Mouse (Mus musculus) CD4-positive naive resting alpha-beta T cell, adult 76 days (primary cell): ENCODE measurements around the gene Olfr319. TPM values are rescaled to one million over a fixed set of nuclear protein-coding genes. Genes with fewer than 3 reads are reported as not detected.

Experiments used
- total RNA-seq: library from RNA; stranded (reverse); gene quantifications from one replicate; pipeline ENCODE4 v1.2.4, GENCODE M21; 2023

Olfr319 gene
- not detected for total RNA-seq

GRCm38 (mm10) chr11:58698862-58699261, at the start of gene Olfr319:
Gene Olfr319 (plus strand): TSS chr11:58699162.

GRCm38 (mm10) chr11:58658596-58658995, 40.4 kb upstream of the Olfr319 start, which contains the start of gene Olfr322:
Gene Olfr322 (plus strand): TSS chr11:58658782.

GRCm38 (mm10) chr11:58680799-58681198, 18.2 kb upstream of the Olfr319 start, which contains the start of gene Olfr320:
Gene Olfr320 (plus strand): TSS chr11:58681099.

GRCm38 (mm10) chr11:58723914-58724313, 25.0 kb downstream of the Olfr319 start, which contains the start of gene Olfr318:
Gene Olfr318 (minus strand): TSS chr11:58724014.

GRCm38 (mm10) chr11:58738792-58739262, 39.9 kb downstream of the Olfr319 start, which contains the start of gene Olfr317:
Gene Olfr317 (minus strand): TSS chr11:58739212.

GRCm38 (mm10) chr11:58752434-58752833, 53.5 kb downstream of the Olfr319 start, which contains the start of gene Olfr316:
Gene Olfr316 (plus strand): TSS chr11:58752734.

Other genes starting within 250 kb of the Olfr319 start
- gene Lypd9, start 246.2 kb upstream of the Olfr319 start, total RNA-seq, result not detected
- not detected for gene Olfr30, start 236.9 kb upstream of the Olfr319 start, total RNA-seq
- not detected for gene Olfr332, start 206.6 kb upstream of the Olfr319 start, total RNA-seq
- not detected for gene Olfr331, start 196.6 kb upstream of the Olfr319 start, total RNA-seq
- gene Olfr330, start 164.3 kb upstream of the Olfr319 start, total RNA-seq, result not detected
- gene Olfr329-ps, start 152.7 kb upstream of the Olfr319 start, total RNA-seq, result not detected
- gene Olfr328, start 143.5 kb upstream of the Olfr319 start, total RNA-seq, result 0.56 TPM
- not detected for gene Olfr224, start 128.6 kb upstream of the Olfr319 start, total RNA-seq
- gene Olfr325, start 121.4 kb upstream of the Olfr319 start, total RNA-seq, result not detected
- not detected for gene Olfr324, start 104.0 kb upstream of the Olfr319 start, total RNA-seq
- not detected for gene 2210407C18Rik, start 83.1 kb upstream of the Olfr319 start, total RNA-seq
- not detected for gene Olfr323, start 68.7 kb upstream of the Olfr319 start, total RNA-seq
- gene Trim58, start 58.7 kb upstream of the Olfr319 start, total RNA-seq, result 0.35 TPM
- not detected for gene Olfr322, start 40.4 kb upstream of the Olfr319 start, total RNA-seq
- not detected for gene Olfr320, start 18.1 kb upstream of the Olfr319 start, total RNA-seq
- 0.70 TPM for gene Olfr318, start 24.9 kb downstream of the Olfr319 start, total RNA-seq
- gene Olfr317, start 40.0 kb downstream of the Olfr319 start, total RNA-seq, result not detected
- gene Olfr316, start 53.6 kb downstream of the Olfr319 start, total RNA-seq, result not detected
- not detected for gene Olfr315, start 74.0 kb downstream of the Olfr319 start, total RNA-seq
- not detected for gene Olfr314, start 83.8 kb downstream of the Olfr319 start, total RNA-seq
- gene Fam183b, start 102.8 kb downstream of the Olfr319 start, total RNA-seq, result not detected
- gene Olfr313, start 115.8 kb downstream of the Olfr319 start, total RNA-seq, result not detected
- not detected for gene Olfr312, start 130.1 kb downstream of the Olfr319 start, total RNA-seq
- not detected for gene Olfr311, start 140.1 kb downstream of the Olfr319 start, total RNA-seq
- 10.0 TPM for gene Gm12258, start 148.0 kb downstream of the Olfr319 start, total RNA-seq
- gene 2810021J22Rik, start 168.1 kb downstream of the Olfr319 start, total RNA-seq, result 10.7 TPM
- 8.5 TPM for gene Zfp39, start 205.1 kb downstream of the Olfr319 start, total RNA-seq
- 0.62 TPM for gene Btnl10, start 218.7 kb downstream of the Olfr319 start, total RNA-seq
- gene Rnf187, start 239.8 kb downstream of the Olfr319 start, total RNA-seq, result 109 TPM
- gene Hist3h2ba, start 249.8 kb downstream of the Olfr319 start, total RNA-seq, result 10.3 TPM